Mouse (Mus musculus) neural tube, embryonic 11.5 days (tissue): Measurements from ENCODE around the gene Arhgap33. TPM values are rescaled to one million over a fixed set of nuclear protein-coding genes. Genes with fewer than 3 reads are reported as not detected.

Experiments
- ATAC-seq: fragments of 200-750 bp; cut with Nextera tagmentation; 2 replicates; pipeline ENCODE4 v1.8.0; 2017; ENCODE audit warnings: moderate number of reproducible peaks, mild to moderate bottlenecking, moderate TSS enrichment, moderate library complexity; ENCODE audit not compliant: insufficient read depth, low FRiP score, low TSS enrichment
- DNase-seq: peaks from one replicate; pipeline ENCODE4 v3.0.0-alpha.2; 2015; ENCODE audit warnings: low spot score
- H3K27ac ChIP-seq: fragments of 300-500 bp; sonication (generic); 2 replicates; pipeline ENCODE4 v1.5.1; 2014; ENCODE audit warnings: low read depth, mild to moderate bottlenecking, low read length
- H3K27me3 ChIP-seq: fragments of 300-500 bp; sonication (generic); 2 replicates; pipeline ENCODE4 v1.6.1; 2014; ENCODE audit warnings: mild to moderate bottlenecking, low read length, mixed read lengths; ENCODE audit not compliant: control insufficient read depth, insufficient read depth
- H3K36me3 ChIP-seq: fragments of 300-500 bp; sonication (generic); 2 replicates; pipeline ENCODE4 v1.6.1; 2014; ENCODE audit warnings: mild to moderate bottlenecking, low read length, moderate library complexity, mixed read lengths; ENCODE audit not compliant: control insufficient read depth, insufficient read depth
- H3K4me1 ChIP-seq: fragments of 300-500 bp; sonication (generic); 2 replicates; pipeline ENCODE4 v1.6.1; 2014; ENCODE audit warnings: low read length, mixed read lengths; ENCODE audit not compliant: control insufficient read depth, insufficient read depth
- H3K4me2 ChIP-seq: fragments of 300-500 bp; sonication (generic); 2 replicates; pipeline ENCODE4 v1.6.1; 2014; ENCODE audit warnings: low read depth, mild to moderate bottlenecking, moderate library complexity
- H3K4me3 ChIP-seq: fragments of 300-500 bp; sonication (generic); 2 replicates; pipeline ENCODE4 v1.5.1; 2014; ENCODE audit warnings: low read depth, low read length
- H3K9ac ChIP-seq: fragments of 300-500 bp; sonication (generic); 2 replicates; pipeline ENCODE4 v1.6.1; 2014; ENCODE audit warnings: mild to moderate bottlenecking, low read length
- H3K9me3 ChIP-seq: fragments of 300-500 bp; sonication (generic); 2 replicates; pipeline ENCODE4 v1.6.1; 2016; ENCODE audit warnings: low read length; ENCODE audit not compliant: control insufficient read depth
- WGBS: fragments of 180-500 bp; shearing (Covaris S2); extraction: QIAGEN DNeasy Blood & Tissue Kit; methylation state at CpG from one replicate; pipeline ENCODE4 v1.1.7; 2014; 5-methylcytosine and 5-hydroxymethylcytosine counted together
- microRNA-seq: library from miRNA; unstranded; fragments of <30 nt; microRNA quantifications from one replicate; pipeline ENCODE4, GENCODE M21; 2016
- polyA plus RNA-seq: library from polyadenylated mRNA; unstranded; fragments of >200 nt; fragmentation: Nextera tagmentation; extraction: Ambion mirVana; gene quantifications from 2 replicates; pipeline ENCODE4 v1.2.1, GENCODE M21; 2014

The Arhgap33 gene
- polyA plus RNA-seq, 1 experiment from 2014 or later: 48.8 TPM

DNA sequence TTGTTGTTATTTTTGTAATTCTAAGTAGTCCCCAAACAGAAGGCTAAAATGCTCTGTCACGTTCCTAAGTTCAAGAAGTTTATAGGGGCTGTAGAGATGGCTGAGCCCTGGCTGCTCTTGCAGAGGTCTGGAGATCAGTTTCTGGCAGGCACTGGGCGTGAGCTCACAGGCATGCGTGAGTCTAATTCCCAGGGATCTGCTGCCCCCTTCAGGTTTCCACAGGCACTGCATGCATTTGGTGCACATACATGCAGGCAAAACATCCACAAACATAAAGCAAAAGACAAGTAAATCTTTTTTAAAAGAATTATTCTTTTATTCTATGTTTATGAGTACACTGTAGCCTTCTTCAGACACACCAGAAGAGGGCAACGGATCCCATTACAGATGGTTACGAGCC is 62.4 kb downstream of the Arhgap33 start:
- no peaks in the 10 kb centered on the region for H3K36me3 ChIP-seq
- no peak overlapping the region for H3K4me3 ChIP-seq
- no peak overlapping the region for H3K9ac ChIP-seq
- H3K4me2 ChIP-seq: no peak overlapping the region
- DNase-seq (peak; percentile 60), ATAC-seq (no peak)
- WGBS: 40% methylated on average over 5 of the region's 5 CpGs
- no peaks in the 10 kb centered on the region for H3K4me1 ChIP-seq
- H3K27me3 ChIP-seq: peaks cover 8% of the 10 kb centered on the region
- no peak overlapping the region for H3K27ac ChIP-seq
- H3K9me3 ChIP-seq: no peaks in the 10 kb centered on the region

Small RNAs within 50 kb of the gene (microRNA-seq; reads per million reads assigned to microRNA genes)
- 0.78 reads per million for gene Gm38670

Other genes with a start within 250 kb of the Arhgap33 start
- gene Clip3, start 243.3 kb downstream of the Arhgap33 start, polyA plus RNA-seq: 100 and 102 TPM in 2 replicates
- 87.4 and 94.0 TPM in 2 replicates for gene Alkbh6, start 226.3 kb downstream of the Arhgap33 start, polyA plus RNA-seq
- 16.6 and 18.1 TPM in 2 replicates for gene Syne4, start 220.3 kb downstream of the Arhgap33 start, polyA plus RNA-seq
- not detected in 2 replicates for gene E130208F15Rik, start 213.3 kb downstream of the Arhgap33 start, polyA plus RNA-seq
- 23.1 and 26.5 TPM in 2 replicates for gene Sdhaf1, start 211.2 kb downstream of the Arhgap33 start, polyA plus RNA-seq
- 6.3 TPM in 2 replicates for gene Lrfn3, start 172.3 kb downstream of the Arhgap33 start, polyA plus RNA-seq
- 17.8 and 17.9 TPM in 2 replicates for gene Tyrobp, start 121.3 kb downstream of the Arhgap33 start, polyA plus RNA-seq
- not detected in 2 replicates for gene Hcst, start 115.2 kb downstream of the Arhgap33 start, polyA plus RNA-seq
- gene Nfkbid, start 113.3 kb downstream of the Arhgap33 start, polyA plus RNA-seq: 0.84 and 0.99 TPM in 2 replicates
- gene Aplp1, start 89.5 kb downstream of the Arhgap33 start, polyA plus RNA-seq: 150 and 165 TPM in 2 replicates
- gene Kirrel2, start 77.4 kb downstream of the Arhgap33 start, polyA plus RNA-seq: 19.0 and 19.6 TPM in 2 replicates
- gene Nphs1, start 76.7 kb downstream of the Arhgap33 start, polyA plus RNA-seq: 1.8 and 3.4 TPM in 2 replicates
- not detected in 2 replicates for gene Prodh2, start 41.4 kb downstream of the Arhgap33 start, polyA plus RNA-seq
- gene Hspb6, start 17.1 kb upstream of the Arhgap33 start, polyA plus RNA-seq: 3.7 and 4.4 TPM in 2 replicates
- gene Proser3, start 17.2 kb upstream of the Arhgap33 start, polyA plus RNA-seq: 8.6 and 12.1 TPM in 2 replicates
- 46.2 and 47.0 TPM in 2 replicates for gene Lin37, start 24.8 kb upstream of the Arhgap33 start, polyA plus RNA-seq
- 90.6 and 95.5 TPM in 2 replicates for gene U2af1l4, start 28.2 kb upstream of the Arhgap33 start, polyA plus RNA-seq
- 7.3 and 7.6 TPM in 2 replicates for gene Gm49396, start 28.3 kb upstream of the Arhgap33 start, polyA plus RNA-seq
- gene Psenen, start 28.6 kb upstream of the Arhgap33 start, polyA plus RNA-seq: 97.8 and 106 TPM in 2 replicates
- 1.3 and 3.6 TPM in 2 replicates for gene Igflr1, start 30.4 kb upstream of the Arhgap33 start, polyA plus RNA-seq
- gene Kmt2b, start 53.7 kb upstream of the Arhgap33 start, polyA plus RNA-seq: 11.5 and 11.9 TPM in 2 replicates
- 0.18 TPM in 1 of 2 replicates, not detected in the other for gene Zbtb32, start 63.8 kb upstream of the Arhgap33 start, polyA plus RNA-seq
- gene Upk1a, start 77.8 kb upstream of the Arhgap33 start, polyA plus RNA-seq: 4.8 TPM in 2 replicates
- gene Cox6b1, start 91.1 kb upstream of the Arhgap33 start, polyA plus RNA-seq: 786 and 833 TPM in 2 replicates
- gene Etv2, start 100.8 kb upstream of the Arhgap33 start, polyA plus RNA-seq: not detected in 2 replicates
- gene Rbm42, start 115.3 kb upstream of the Arhgap33 start, polyA plus RNA-seq: 133 and 134 TPM in 2 replicates
- gene Haus5, start 129.9 kb upstream of the Arhgap33 start, polyA plus RNA-seq: 49.4 and 57.7 TPM in 2 replicates
- gene Pmis2, start 136.5 kb upstream of the Arhgap33 start, polyA plus RNA-seq: not detected in 2 replicates
- 0.58 TPM in 1 of 2 replicates, not detected in the other for gene 2200002J24Rik, start 163.9 kb upstream of the Arhgap33 start, polyA plus RNA-seq
- gene Atp4a, start 177.1 kb upstream of the Arhgap33 start, polyA plus RNA-seq: 0.81 and 0.84 TPM in 2 replicates
- gene Tmem147, start 194.5 kb upstream of the Arhgap33 start, polyA plus RNA-seq: 167 and 172 TPM in 2 replicates
- gene Gapdhs, start 208.6 kb upstream of the Arhgap33 start, polyA plus RNA-seq: 0.27 and 0.88 TPM in 2 replicates
- gene Sbsn, start 216.4 kb upstream of the Arhgap33 start, polyA plus RNA-seq: 0.09 and 0.74 TPM in 2 replicates
- not detected in 2 replicates for gene Dmkn, start 228.7 kb upstream of the Arhgap33 start, polyA plus RNA-seq